Comparison of ENCODE assay signal across 9 mouse cellular contexts in the genomic region with DNA sequence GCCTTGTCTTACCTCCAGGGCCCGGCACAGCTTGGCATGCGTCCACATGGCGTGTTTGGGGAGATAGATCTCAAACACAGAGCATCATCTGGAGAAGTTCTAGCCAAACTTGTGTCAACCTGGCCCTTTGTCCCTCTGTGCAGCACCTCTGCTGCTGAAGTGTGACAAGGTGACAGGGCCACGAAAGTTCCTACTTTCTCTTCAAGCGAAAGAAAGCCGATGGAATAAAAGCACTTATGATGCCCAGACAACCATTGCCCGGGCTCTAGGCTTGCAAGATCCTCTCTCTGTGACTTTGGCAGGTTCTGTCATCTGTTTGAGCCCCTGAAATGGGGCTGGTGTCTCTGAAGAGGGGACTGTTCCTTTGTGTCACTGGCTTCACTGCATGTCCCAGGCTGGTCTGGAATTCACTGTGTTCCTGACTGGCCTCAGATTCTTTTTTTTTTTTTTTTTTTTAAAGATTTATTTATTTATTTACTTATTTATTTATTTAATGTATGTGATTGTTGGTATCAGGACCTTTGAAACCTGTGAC. TPM values are rescaled to one million over a fixed set of nuclear protein-coding genes. Genes with fewer than 3 reads are reported as not detected.
DNase-seq lines count a peak whose midpoint lies in the region; ATAC-seq and TF ChIP-seq lines count a peak whose summit lies in the region.
"Had no signal": no experiment of that assay in that cellular context is flagged by ENCODE, and none has a peak within 500 bp of the region (broad histone marks: within the 10 kb centered on the region; RNA-seq: fewer than 3 reads in every experiment).

No protein-coding gene starts in this region.

- H3K4me1 ChIP-seq in heart, embryonic 10.5 days: peaks cover 7% of the 10 kb centered on the region
- no peaks in the 10 kb centered on the region for H3K4me1 ChIP-seq in heart, adult 2 months (ENCODE audit: control insufficient read depth, insufficient read depth, low read length)
- H3K4me1 ChIP-seq in E14TG2a.4 (replicated peaks; ENCODE audit: low read depth, low read length): peaks cover 27% of the 10 kb centered on the region
- 0 out of 2 replicates have a peak, but pooled peaks cover 3% of the 10 kb centered on the region for H3K4me1 ChIP-seq in forebrain, embryonic 16.5 days (replicated peaks; ENCODE audit: control insufficient read depth, insufficient read depth, low read length)
- no peaks in the 10 kb centered on the region for H3K4me1 ChIP-seq in liver, embryonic 14.5 days (replicated peaks; ENCODE audit: control insufficient read depth in 2 of 2, insufficient read depth in 2 of 2, low read length in 1 of 2)

- H3K27me3 ChIP-seq in heart, embryonic 10.5 days (ENCODE audit: insufficient read depth, poor library complexity, severe bottlenecking): no peaks in the 10 kb centered on the region
- H3K27me3 ChIP-seq in heart, adult 2 months (ENCODE audit: control insufficient read depth, insufficient read depth, low read length): no peaks in the 10 kb centered on the region
- no peaks in the 10 kb centered on the region for H3K27me3 ChIP-seq in E14TG2a.4 (ENCODE audit: insufficient read depth, low read length)
- no peaks in the 10 kb centered on the region for H3K27me3 ChIP-seq in forebrain, embryonic 16.5 days (replicated peaks; ENCODE audit: control insufficient read depth, insufficient read depth, low read length)
- no peaks in the 10 kb centered on the region for H3K27me3 ChIP-seq in liver, embryonic 14.5 days (ENCODE audit: control insufficient read depth, insufficient read depth, low read length)

- no peak for TF ChIP-seq EP300 in heart, adult 2 months (IDR thresholded peaks at IDR 0.05; ENCODE audit: insufficient read depth, low read depth, low read length)
- TF ChIP-seq EP300 in liver, embryonic 14.5 days (IDR thresholded peaks at IDR 0.05; ENCODE audit: low read depth): no peak

- DNase-seq in heart, embryonic 10.5 days (ENCODE audit: low spot score): no peak
- no peak for DNase-seq in heart, adult 2 months
- no peak for DNase-seq in liver, embryonic 14.5 days (ENCODE audit: low read depth in 3 of 3, low spot score in 3 of 3)
- DNase-seq in frontal cortex, postnatal 25 days (ENCODE audit: low spot score in 2 of 2): no peak
- no peak for DNase-seq in yolk sac, embryonic 10.5 days (ENCODE audit: low spot score)
- DNase-seq in frontal cortex, postnatal 14 days (ENCODE audit: low spot score in 2 of 2): no peak
- DNase-seq: B cell, adult 2 months had no signal

- H3K9ac ChIP-seq in heart, adult 2 months (ENCODE audit: low read depth, low read length): no peak overlapping the region
- H3K9ac ChIP-seq in forebrain, embryonic 16.5 days (replicated peaks; ENCODE audit: low read depth, low read length): no peak overlapping the region
- no peak overlapping the region for H3K9ac ChIP-seq in liver, embryonic 14.5 days (replicated peaks)

- peak overlapping the region; percentile 66 for H3K4me2 ChIP-seq in forebrain, embryonic 16.5 days (ENCODE audit: low read length)
- peak overlapping the region; percentile 58 for H3K4me2 ChIP-seq in liver, embryonic 14.5 days (ENCODE audit: low read depth)

- no peak for TF ChIP-seq CTCF in heart, adult 2 months (IDR thresholded peaks at IDR 0.05)
- no peak for TF ChIP-seq CTCF in E14TG2a.4 (conservative IDR thresholded peaks at IDR 0.05; ENCODE audit: low read length)
- TF ChIP-seq CTCF in liver, embryonic 14.5 days (IDR thresholded peaks at IDR 0.05; ENCODE audit: low read depth): no peak

- intact Hi-C loops in heart, adult 2 months (cut with DNase I): no loop called here

- 84% methylated on average over 7 of the region's 7 CpGs for WGBS in heart, embryonic 10.5 days
- WGBS in heart, adult 2 months: 86% methylated on average over 7 of the region's 7 CpGs
- WGBS in forebrain, embryonic 16.5 days: 83% methylated on average over 7 of the region's 7 CpGs
- 72% methylated on average over 7 of the region's 7 CpGs for WGBS in liver, embryonic 14.5 days (ENCODE audit: insufficient replicate concordance)

- H3K79me2 ChIP-seq in heart, adult 2 months (replicated peaks; ENCODE audit: control insufficient read depth, insufficient read depth, low read length): no peaks in the 10 kb centered on the region

- H3K4me3 ChIP-seq in heart, embryonic 10.5 days: peak overlapping the region; percentile 62
- H3K4me3 ChIP-seq in heart, adult 2 months: no peak overlapping the region
- H3K4me3 ChIP-seq in E14TG2a.4 (replicated peaks; ENCODE audit: low read length): peak overlapping the region; percentile 84
- peak overlapping the region; percentile 49 for H3K4me3 ChIP-seq in forebrain, embryonic 16.5 days (replicated peaks; ENCODE audit: low read length)
- peak overlapping the region in 1 of 2 experiments; percentile 38; a peak in 2 of 4 replicates for H3K4me3 ChIP-seq in liver, embryonic 14.5 days (ENCODE audit: insufficient read depth in 1 of 2, low read depth in 2 of 2, low read length in 2 of 2)

- no peaks in the 10 kb centered on the region for H3K9me3 ChIP-seq in heart, embryonic 10.5 days
- H3K9me3 ChIP-seq in E14TG2a.4 (ENCODE audit: low read length): no peaks in the 10 kb centered on the region
- H3K9me3 ChIP-seq in forebrain, embryonic 16.5 days (ENCODE audit: control insufficient read depth, low read length): no peaks in the 10 kb centered on the region
- no peaks in the 10 kb centered on the region for H3K9me3 ChIP-seq in liver, embryonic 14.5 days (ENCODE audit: control insufficient read depth, low read length)

- no peak for TF ChIP-seq POLR2A in heart, adult 2 months (IDR thresholded peaks at IDR 0.05; ENCODE audit: insufficient read depth, low read depth, low read length)

- peak; percentile 49 for ATAC-seq in forebrain, embryonic 16.5 days
- no peak for ATAC-seq in liver, embryonic 14.5 days (ENCODE audit: insufficient read depth)

- H3K36me3 ChIP-seq in heart, embryonic 10.5 days: peaks cover 10% of the 10 kb centered on the region; the same call in 1 of the 2 replicates
- H3K36me3 ChIP-seq in heart, adult 2 months (ENCODE audit: control insufficient read depth, insufficient read depth, low read length): no peaks in the 10 kb centered on the region
- H3K36me3 ChIP-seq in E14TG2a.4 (ENCODE audit: insufficient read depth, low read length): peaks cover 29% of the 10 kb centered on the region
- H3K36me3 ChIP-seq in forebrain, embryonic 16.5 days (ENCODE audit: control insufficient read depth, insufficient read depth): no peaks in the 10 kb centered on the region
- no peaks in the 10 kb centered on the region for H3K36me3 ChIP-seq in liver, embryonic 14.5 days (replicated peaks; ENCODE audit: control insufficient read depth, insufficient read depth, low read depth)

- peak overlapping the region; percentile 88; the same call in 1 of the 2 replicates for H3K27ac ChIP-seq in heart, embryonic 10.5 days
- no peak overlapping the region for H3K27ac ChIP-seq in heart, adult 2 months
- H3K27ac ChIP-seq in forebrain, embryonic 16.5 days (ENCODE audit: low read length): no peak overlapping the region
- no peak overlapping the region for H3K27ac ChIP-seq in liver, embryonic 14.5 days

RNA-seq across cellular contexts. Expression of gene Acer2, which starts 56.0 kb away (rescaled TPM):
- 25.0 and 32.8 TPM in 2 replicates for polyA plus RNA-seq in heart, embryonic 10.5 days (2016; fragmentation: Nextera tagmentation; extraction: Ambion mirVana)
- 10 to 100 TPM; 16.4 to 17.9 TPM for total RNA-seq in heart, adult 2 months (2021)
- 25.6 and 32.7 TPM in 2 replicates for polyA plus RNA-seq in heart, adult 2 months (2012; rRNA removed)
- 10.5 and 11.7 TPM in 2 replicates for polyA plus RNA-seq in forebrain, embryonic 16.5 days (2015; fragmentation: Nextera tagmentation; extraction: Ambion mirVana)
- polyA plus RNA-seq in liver, embryonic 14.5 days (2012; rRNA removed): 1.9 and 2.6 TPM in 2 replicates
- polyA plus RNA-seq in liver, embryonic 14.5 days (2014; fragmentation: Nextera tagmentation; extraction: Ambion mirVana): 4.3 and 4.5 TPM in 2 replicates
